Mouse (Mus musculus) brain, embryonic 14.5 days (tissue): ENCODE data around the gene Shisal2a.
A peak's percentile ranks its signal among the peaks of the same experiment; 100 is the strongest.

Source experiments
- CTCF ChIP-seq: fragments of 200-500 bp; IDR thresholded peaks from 2 replicates; pipeline ENCODE4 v1.5.1; 2012; ENCODE audit warnings: inconsistent platforms, mild to moderate bottlenecking, moderate library complexity, borderline replicate concordance; ENCODE audit not compliant: insufficient read depth, insufficient read length; ENCODE audit errors: extremely low read depth
- POLR2A ChIP-seq: fragments of 200-500 bp; IDR thresholded peaks from 2 replicates; pipeline ENCODE4 v1.6.1; 2012; ENCODE audit warnings: mild to moderate bottlenecking, inconsistent platforms, borderline replicate concordance; ENCODE audit not compliant: poor library complexity, insufficient read depth, insufficient read length, severe bottlenecking; ENCODE audit errors: extremely low read depth

- peak; percentile 66; the same call in 1 of the 2 replicates for TF ChIP-seq CTCF
- TF ChIP-seq POLR2A = no peak
These were observed 43.9 kb downstream of the Shisal2a start for GRCm38 (mm10) chr4:108339277-108339690.
